Mouse (Mus musculus) heart, embryonic 14.5 days (tissue): ENCODE results near the gene Hs6st1. TPM values are rescaled to one million over a fixed set of nuclear protein-coding genes. Genes with fewer than 3 reads are reported as not detected.

Experiments
- ATAC-seq: fragments of 200-750 bp; cut with Nextera tagmentation; 2 replicates; pipeline ENCODE4 v1.8.0; 2017; ENCODE audit warnings: low read depth, moderate TSS enrichment; ENCODE audit not compliant: insufficient number of reproducible peaks, insufficient read depth, low FRiP score
- H3K27ac ChIP-seq, 2 experiments: fragments of 200-500 bp in 1 of 2; fragments of 300-500 bp in 1 of 2; sonication (generic) in 1 of 2; replicated peaks in 1 of 2; 2 replicates each; pipeline ENCODE4 v1.5.1; 2012 to 2014; ENCODE audit warnings: low read depth in 2 of 2, low read length in 2 of 2, control low read depth in 1 of 2, mild to moderate bottlenecking in 1 of 2, mixed read lengths in 1 of 2; ENCODE audit not compliant: control insufficient read depth in 1 of 2, insufficient read depth in 1 of 2
- H3K27me3 ChIP-seq: fragments of 300-500 bp; sonication (generic); 2 replicates; pipeline ENCODE4 v1.6.1; 2014; ENCODE audit warnings: mild to moderate bottlenecking, low read length, control low read depth; ENCODE audit not compliant: control insufficient read depth, insufficient read depth
- H3K36me3 ChIP-seq: fragments of 300-500 bp; sonication (generic); 2 replicates; pipeline ENCODE4 v1.6.1; 2014; ENCODE audit warnings: mild to moderate bottlenecking, control low read depth, low read length, mixed read lengths; ENCODE audit not compliant: control insufficient read depth, insufficient read depth
- H3K4me1 ChIP-seq, 2 experiments: fragments of 200-500 bp in 1 of 2; fragments of 300-500 bp in 1 of 2; sonication (generic) in 1 of 2; 2 replicates each; pipeline ENCODE4 v1.6.1; 2012 to 2014; ENCODE audit warnings: low read length in 2 of 2, control low read depth in 1 of 2, mixed read lengths in 1 of 2; ENCODE audit not compliant: control insufficient read depth in 2 of 2, insufficient read depth in 2 of 2
- H3K4me2 ChIP-seq: fragments of 300-500 bp; sonication (generic); 2 replicates; pipeline ENCODE4 v1.6.1; 2014; ENCODE audit warnings: mild to moderate bottlenecking, low read length
- H3K4me3 ChIP-seq, 2 experiments: fragments of 200-500 bp in 1 of 2; fragments of 300-500 bp in 1 of 2; sonication (generic) in 1 of 2; 2 replicates each; pipeline ENCODE4 v1.5.1; 2012 to 2014; ENCODE audit warnings: low read length in 2 of 2, mild to moderate bottlenecking in 2 of 2, control low read depth in 1 of 2, low read depth in 1 of 2, moderate library complexity in 1 of 2; ENCODE audit not compliant: control insufficient read depth in 1 of 2, insufficient read depth in 1 of 2
- H3K9ac ChIP-seq: fragments of 300-500 bp; sonication (generic); 2 replicates; pipeline ENCODE4 v1.6.1; 2014; ENCODE audit warnings: mild to moderate bottlenecking, low read length
- H3K9me3 ChIP-seq: fragments of 300-500 bp; sonication (generic); 2 replicates; pipeline ENCODE4 v1.6.1; 2016; ENCODE audit warnings: low read length, control low read depth; ENCODE audit not compliant: control insufficient read depth
- WGBS: fragments of 180-500 bp; shearing (Covaris S2); extraction: QIAGEN DNeasy Blood & Tissue Kit; methylation state at CpG from one replicate; pipeline ENCODE4 v1.1.7; 2014; 5-methylcytosine and 5-hydroxymethylcytosine counted together
- microRNA-seq: library from miRNA; unstranded; fragments of <30 nt; microRNA quantifications from one replicate; pipeline ENCODE4, GENCODE M21; 2016
- polyA plus RNA-seq: library from polyadenylated mRNA; unstranded; fragments of >200 nt; fragmentation: Nextera tagmentation; extraction: Ambion mirVana; gene quantifications from 2 replicates; pipeline ENCODE4 v1.2.1, GENCODE M21; 2014

The Hs6st1 gene
- polyA plus RNA-seq, 1 experiment from 2014 or later, result 15.5 TPM

- H3K4me1 ChIP-seq, result no peaks in the 10 kb centered on the region
- peaks cover 76% of the 10 kb centered on the region for H3K36me3 ChIP-seq
- no peaks in the 10 kb centered on the region for H3K27me3 ChIP-seq
- WGBS, result 16% methylated on average over 1 of the region's 1 CpGs
- no peak overlapping the region for H3K9ac ChIP-seq
- H3K27ac ChIP-seq, result no peak overlapping the region
- H3K4me3 ChIP-seq, result no peak overlapping the region
- H3K4me2 ChIP-seq, result no peak overlapping the region
- no peaks in the 10 kb centered on the region for H3K9me3 ChIP-seq
- ATAC-seq, result no peak
Measured at GRCm38 (mm10) chr1:36145050-36145449, 76.8 kb downstream of the Hs6st1 start.

DNA sequence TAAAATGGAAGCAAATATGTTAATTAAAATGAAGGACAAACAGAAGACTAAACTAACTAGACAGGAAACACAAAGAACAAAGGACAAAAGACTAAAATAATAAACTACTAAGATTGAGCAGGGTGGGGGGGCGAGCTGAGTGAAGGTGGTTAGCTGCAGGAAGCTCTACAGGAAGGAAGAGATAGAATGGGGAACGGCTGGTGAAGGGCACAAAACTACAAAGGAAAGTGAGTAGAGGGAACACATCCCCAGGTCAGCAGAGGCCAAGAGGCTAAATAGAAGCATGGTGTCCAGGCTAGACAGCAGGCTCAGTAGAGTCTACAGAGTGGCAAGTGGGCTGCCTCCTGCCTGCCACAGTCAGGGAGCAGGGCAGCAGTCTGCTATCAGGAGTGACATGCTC lies 80.6 kb downstream of the Hs6st1 start:
- WGBS, result 67% methylated on average over 2 of the region's 2 CpGs
- Histone ChIP-seq H3K9me3 (no peaks in the 10 kb centered on the region), H3K4me3 (no peak overlapping the region), H3K36me3 (peaks cover 90% of the 10 kb centered on the region), H3K9ac (no peak overlapping the region), H3K4me1 (no peaks in the 10 kb centered on the region), H3K4me2 (no peak overlapping the region), H3K27ac (no peak overlapping the region), H3K27me3 (no peaks in the 10 kb centered on the region)
- ATAC-seq, result no peak

DNA sequence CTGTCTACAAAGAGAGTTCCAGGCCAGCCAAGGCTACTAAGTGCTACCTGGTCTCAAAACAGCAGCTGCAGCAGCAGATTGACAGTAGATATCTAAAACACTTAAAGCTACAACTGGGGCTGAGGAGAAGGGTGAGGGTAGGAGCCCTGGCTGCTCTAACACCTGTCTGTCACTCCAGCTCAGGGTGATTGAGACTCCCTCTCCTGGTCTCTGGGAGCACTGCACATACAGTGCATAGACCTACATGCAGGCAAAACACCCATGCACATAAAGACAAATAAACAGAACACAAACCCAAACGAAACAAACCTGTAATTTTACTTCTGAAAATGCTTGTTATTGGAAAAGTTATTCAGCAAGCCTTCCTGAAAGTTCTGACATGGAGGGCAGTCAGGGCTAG lies 81.2 kb downstream of the Hs6st1 start:
- ATAC-seq, result no peak
- Histone ChIP-seq H3K4me2 (no peak overlapping the region), H3K9ac (no peak overlapping the region), H3K27me3 (no peaks in the 10 kb centered on the region), H3K27ac (no peak overlapping the region), H3K36me3 (peaks cover 90% of the 10 kb centered on the region), H3K9me3 (no peaks in the 10 kb centered on the region), H3K4me1 (no peaks in the 10 kb centered on the region), H3K4me3 (no peak overlapping the region)
- WGBS, result 58% methylated on average over 1 of the region's 1 CpGs

Small RNA genes lying within 50 kb of the gene (microRNA-seq; reads per million reads assigned to microRNA genes)
- 5.0 reads per million, percentile 14 among the genes with 10 or more reads in this experiment for gene Mir6897

Other genes starting within 250 kb of the Hs6st1 start
- gene Uggt1, start 176.3 kb downstream of the Hs6st1 start, polyA plus RNA-seq, result 50.1 and 50.5 TPM in 2 replicates
- gene Neurl3, start 206.3 kb downstream of the Hs6st1 start, polyA plus RNA-seq, result 4.6 and 5.2 TPM in 2 replicates
- gene Arid5a, start 239.3 kb downstream of the Hs6st1 start, polyA plus RNA-seq, result 10.3 and 12.5 TPM in 2 replicates